Mouse (Mus musculus): Measurements from ENCODE around the gene Kncn. TPM values are rescaled to one million over a fixed set of nuclear protein-coding genes. Genes with fewer than 3 reads are reported as not detected.

The Kncn gene
- total RNA-seq, 1 experiment from 2014 or later, result not detected

DNA sequence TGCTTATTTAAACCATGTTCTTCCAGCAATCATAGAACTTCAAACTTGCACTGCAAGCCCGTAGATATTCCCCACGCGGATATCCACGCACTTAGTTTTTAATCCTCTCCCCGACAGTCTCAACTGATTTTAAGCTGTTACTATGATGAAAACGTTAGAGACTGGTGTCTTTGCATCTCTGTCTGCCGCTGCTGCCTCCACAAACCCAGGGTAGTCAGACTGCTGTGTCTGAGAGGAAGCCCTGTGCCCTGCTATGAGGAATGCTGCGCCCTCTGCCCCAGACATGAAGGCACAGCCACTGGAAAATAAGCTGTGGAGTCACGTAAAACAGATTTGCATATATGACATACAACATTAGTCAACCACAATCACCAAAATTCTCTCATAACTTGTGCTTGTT lies 5.4 kb upstream of the Kncn start:
- no peak for DNase-seq

DNA sequence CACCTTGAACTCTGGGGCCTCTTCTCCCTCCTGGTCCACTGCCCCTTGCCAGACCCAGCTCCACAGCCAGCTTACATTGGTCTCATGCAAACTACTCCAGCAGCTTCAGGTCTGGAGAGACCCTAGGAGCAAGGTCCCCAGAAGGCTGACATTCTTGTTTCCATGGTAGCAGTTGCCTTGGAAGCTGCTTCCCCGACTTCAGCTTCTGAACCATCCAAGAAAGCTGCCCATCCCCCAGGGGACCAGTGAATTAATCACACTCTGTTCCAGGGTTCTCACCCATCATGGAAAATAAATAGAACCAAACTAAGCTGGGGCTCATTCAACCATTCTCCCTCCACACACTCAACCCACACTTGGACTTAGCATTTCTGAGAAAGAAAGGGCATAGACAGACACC lies 3.0 kb upstream of the Kncn start:
- no peak for DNase-seq

GRCm38 (mm10) chr4:115882195-115882594 lies 2.0 kb upstream of the Kncn start:
- no peak for DNase-seq

- DNase-seq, result no peak
Measured at GRCm38 (mm10) chr4:115885846-115886245, 1.6 kb downstream of the Kncn start.

DNA sequence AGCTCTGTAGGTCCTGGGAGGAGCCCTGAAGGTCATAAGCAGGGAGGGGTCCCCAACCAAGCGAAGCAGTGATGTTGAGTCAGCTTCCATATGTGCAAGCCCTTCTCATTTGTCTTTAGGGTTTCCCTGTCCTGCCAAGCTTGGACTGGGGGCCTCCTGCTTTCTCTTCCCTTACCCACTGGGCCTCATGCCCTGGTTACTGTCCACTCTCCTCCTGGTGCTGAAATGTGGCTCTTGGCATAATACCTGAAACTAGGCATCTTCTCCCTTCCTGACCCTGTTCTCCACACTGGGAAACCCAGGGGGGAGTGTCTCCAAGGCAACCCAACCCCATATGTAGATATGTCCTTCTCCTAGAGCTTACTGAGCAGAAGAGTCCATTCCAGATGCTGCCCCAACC lies 2.7 kb downstream of the Kncn start:
- peak; percentile 36 for DNase-seq

- no peak for DNase-seq
Measured at GRCm38 (mm10) chr4:115890066-115890465, 5.9 kb downstream of the Kncn start.

GRCm38 (mm10) chr4:115890553-115890952 lies 6.4 kb downstream of the Kncn start, which contains the start of gene 6430628N08Rik:
Gene 6430628N08Rik (plus strand): TSS chr4:115890665.
- DNase-seq, result peak; percentile 9

DNA sequence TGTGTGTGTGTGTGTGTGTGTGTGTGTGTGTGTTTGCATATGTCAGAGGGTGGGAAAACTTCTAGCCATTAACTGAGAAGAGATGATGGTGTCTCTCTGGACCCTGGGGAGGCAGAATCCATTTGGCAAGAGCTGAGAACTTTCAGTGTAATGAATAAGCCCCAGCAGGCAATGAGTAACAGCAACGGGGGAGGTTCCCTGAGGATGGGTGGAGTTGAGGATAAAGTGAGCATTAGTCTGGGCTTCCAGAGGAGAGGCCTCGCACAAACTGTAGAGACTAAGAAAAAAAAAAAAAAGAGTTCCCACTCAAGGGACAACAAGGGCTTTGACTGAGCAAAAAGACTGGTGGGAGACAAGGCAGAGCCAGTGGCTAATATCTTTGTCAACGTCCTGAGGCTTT lies 10.1 kb downstream of the Kncn start:
- no peak for DNase-seq

- peak; percentile 44 for DNase-seq
Measured at GRCm38 (mm10) chr4:115897901-115898631, 13.9 kb downstream of the Kncn start.

- DNase-seq, result peak; percentile 88
Measured at GRCm38 (mm10) chr4:115902816-115903215, 18.6 kb downstream of the Kncn start.

DNA sequence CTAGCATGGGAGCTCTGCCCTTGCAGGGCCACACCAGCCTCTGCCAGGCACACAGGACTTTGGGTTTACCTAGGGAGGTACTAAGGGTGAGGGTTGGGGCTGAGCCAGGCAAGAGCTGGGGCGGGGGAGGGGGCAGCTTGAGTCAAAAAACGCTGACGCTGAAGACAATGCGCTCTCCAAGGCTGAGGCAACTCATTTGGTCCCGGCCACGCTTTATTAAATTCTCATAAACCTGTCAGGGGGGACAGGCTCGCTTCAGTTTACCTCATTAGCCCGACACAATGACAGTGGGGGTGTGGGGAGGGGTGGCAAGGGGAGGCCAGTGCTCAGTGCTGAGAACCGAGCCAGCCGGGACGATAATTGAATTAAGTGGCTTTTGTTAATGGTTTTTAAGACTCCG lies 20.2 kb downstream of the Kncn start:
- no peak for DNase-seq

- no peak for DNase-seq
Measured at GRCm38 (mm10) chr4:115905701-115906100, 21.5 kb downstream of the Kncn start.

- DNase-seq, result no peak
Measured at GRCm38 (mm10) chr4:115906791-115907190, 22.6 kb downstream of the Kncn start.

DNA sequence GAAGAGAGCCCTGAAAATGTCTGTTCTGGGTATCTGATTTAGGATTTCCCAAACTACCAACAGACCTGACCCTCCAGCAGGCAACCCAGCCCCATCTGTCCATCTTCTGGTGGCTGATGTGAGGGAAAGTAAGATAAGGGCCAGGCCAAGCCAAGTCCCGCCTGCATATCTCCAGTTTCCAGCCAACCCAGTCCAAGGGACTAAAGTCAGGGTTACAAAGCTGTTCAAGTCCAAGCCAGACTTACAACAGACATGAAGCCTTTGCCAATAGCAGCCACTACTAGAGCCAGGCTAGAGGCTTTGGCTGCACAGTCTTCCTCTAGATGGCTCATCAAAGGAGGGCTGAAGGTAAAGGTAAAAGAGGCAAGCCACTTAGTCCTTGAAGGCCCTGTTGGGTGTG lies 23.8 kb downstream of the Kncn start:
- DNase-seq, result peak; percentile 34

DNA sequence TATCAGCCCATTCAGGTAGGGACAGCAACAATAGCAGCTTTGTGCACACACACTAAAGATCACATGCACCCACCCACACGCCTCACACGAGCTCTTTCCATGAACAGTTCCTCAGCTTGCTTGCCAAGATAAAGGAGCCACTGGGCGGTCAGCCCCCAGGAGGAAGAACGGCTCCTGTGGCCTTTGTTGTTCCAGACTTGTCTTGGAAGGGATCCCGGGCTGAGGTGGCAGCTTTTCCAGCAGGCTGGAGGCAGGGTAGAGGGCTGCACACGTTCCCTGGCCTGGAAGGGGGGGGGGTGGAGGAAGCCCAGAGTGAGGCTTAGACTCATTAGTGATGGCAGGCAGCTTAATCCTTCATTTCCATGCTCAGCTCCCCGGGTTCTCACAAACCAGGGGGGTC lies 24.4 kb downstream of the Kncn start:
- peak; percentile 42 for DNase-seq

GRCm38 (mm10) chr4:115911586-115911985 lies 27.4 kb downstream of the Kncn start:
- no peak for DNase-seq

- DNase-seq, result no peak
Measured at GRCm38 (mm10) chr4:115919911-115920310, 35.7 kb downstream of the Kncn start.

GRCm38 (mm10) chr4:115922688-115923087 lies 38.5 kb downstream of the Kncn start:
- DNase-seq, result no peak

GRCm38 (mm10) chr4:115923262-115923880 lies 39.2 kb downstream of the Kncn start:
- DNase-seq, result no peak

- DNase-seq, result no peak
Measured at GRCm38 (mm10) chr4:115927637-115928036, 43.4 kb downstream of the Kncn start.

GRCm38 (mm10) chr4:115931556-115932088 lies 47.4 kb downstream of the Kncn start:
- no peak for DNase-seq

DNA sequence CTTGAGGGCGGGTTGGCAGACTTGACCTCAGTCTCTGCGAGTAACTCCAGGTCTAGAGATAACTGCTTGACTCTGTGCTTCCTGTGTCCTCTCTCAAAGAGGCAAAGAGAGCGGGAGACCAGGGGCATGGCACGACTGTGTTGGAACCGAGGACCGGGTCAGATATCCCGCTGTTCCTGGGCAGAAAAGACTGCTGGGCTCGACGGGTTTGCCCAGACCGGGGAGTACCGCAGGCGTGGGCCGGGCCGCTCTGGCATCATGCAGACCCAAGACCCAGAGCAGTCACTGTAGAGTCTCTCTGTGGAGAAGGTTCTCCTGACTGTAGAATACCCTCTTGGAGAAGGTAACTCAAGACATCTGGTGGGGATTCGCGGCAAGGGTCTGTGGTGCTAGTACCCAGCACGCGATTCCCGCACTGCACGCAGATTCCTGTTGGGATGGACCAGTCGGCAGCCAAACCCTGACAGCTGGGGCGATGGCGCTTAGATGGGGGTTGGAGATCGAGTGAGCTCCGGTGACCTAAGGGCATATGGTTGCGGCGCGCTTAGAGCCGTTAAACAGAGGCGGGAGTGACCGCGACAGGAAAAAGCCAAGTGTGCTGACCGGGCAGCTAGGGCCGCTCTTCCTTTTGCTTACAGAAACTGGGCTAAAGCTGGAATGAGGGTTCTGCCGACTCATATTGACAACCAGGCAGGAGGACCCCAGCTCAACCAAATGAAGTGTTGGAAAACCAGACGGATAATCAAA lies 51.8 kb downstream of the Kncn start:
- no peak for DNase-seq

- DNase-seq, result peak; percentile 29
Measured at GRCm38 (mm10) chr4:115936646-115937045, 52.4 kb downstream of the Kncn start.
